Mouse (Mus musculus): ENCODE results near the gene Mpz. TPM values are rescaled to one million over a fixed set of nuclear protein-coding genes. Genes with fewer than 3 reads are reported as not detected.
"Not testable (repeated sequence)": the region's sequence is repeated elsewhere in the genome, so short reads cannot be mapped to it uniquely, and the experiment has no call there.

Mpz gene
- polyA plus RNA-seq, 1 experiment, result 0.28 TPM

DNA sequence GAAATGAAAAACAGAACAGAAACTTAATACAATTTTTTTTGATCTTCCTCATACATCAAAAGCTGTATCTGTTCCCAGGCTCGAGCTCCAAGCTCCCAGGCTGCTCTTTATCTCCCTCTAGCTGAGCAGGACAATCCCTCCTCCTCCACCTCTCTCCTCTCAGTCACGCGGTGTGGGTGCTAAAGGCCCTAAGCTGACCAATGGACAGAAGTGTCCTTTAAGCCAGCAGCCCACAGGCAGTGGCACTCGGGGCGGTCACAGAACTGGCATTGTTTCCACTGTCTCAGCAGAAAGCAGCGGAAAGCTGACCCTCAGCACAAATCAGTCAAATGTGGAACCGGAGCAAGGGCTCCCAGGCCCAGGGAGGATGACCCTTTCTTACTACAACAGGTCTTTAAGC lies 21.3 kb upstream of the Mpz start:
- H3K27me3 ChIP-seq (ENCODE audit: control insufficient read depth, insufficient read depth, low read length), result no peaks in the 10 kb centered on the region
- no peaks in the 10 kb centered on the region for H3K4me1 ChIP-seq (ENCODE audit: control insufficient read depth, insufficient read depth, insufficient read length, low read length)
- peaks cover 46% of the 10 kb centered on the region for H3K36me3 ChIP-seq (ENCODE audit: control insufficient read depth, insufficient read depth, low read length)
- WGBS, result 73% methylated on average over 7 of the region's 7 CpGs
- H3K4me3 ChIP-seq (ENCODE audit: low read depth, low read length), result no peak overlapping the region
- no peak for TF ChIP-seq POLR2A (IDR thresholded peaks at IDR 0.05; ENCODE audit: low read depth, low read length)
- no peak for TF ChIP-seq CTCF (IDR thresholded peaks at IDR 0.05; ENCODE audit: extremely low read depth, insufficient read length, insufficient replicate concordance, low read depth, low read length)
- no peak overlapping the region for H3K27ac ChIP-seq (ENCODE audit: insufficient read depth, low read depth, low read length)

DNA sequence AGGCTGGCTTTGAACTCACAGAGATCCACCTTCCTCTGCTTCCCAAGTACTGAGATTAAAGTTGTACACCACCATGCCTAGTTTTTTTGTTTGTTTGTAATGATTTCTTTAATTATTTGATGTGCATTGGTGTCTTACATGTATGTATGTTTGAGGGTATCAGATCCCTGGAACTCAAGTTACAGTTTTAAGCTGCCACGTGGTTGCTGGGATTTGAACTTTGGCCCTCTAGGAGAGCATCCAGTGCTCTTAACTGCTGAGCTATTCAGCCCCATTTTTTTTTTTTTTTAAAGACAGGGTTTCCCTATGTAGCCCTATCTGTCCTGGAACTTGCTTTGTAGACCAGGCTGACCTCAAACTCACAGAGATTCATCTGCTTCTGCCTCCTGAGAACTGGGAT lies 19.5 kb upstream of the Mpz start:
- TF ChIP-seq CTCF (IDR thresholded peaks at IDR 0.05; ENCODE audit: extremely low read depth, insufficient read length, insufficient replicate concordance, low read depth, low read length) (no peak), POLR2A (IDR thresholded peaks at IDR 0.05; ENCODE audit: low read depth, low read length) (no peak)
- WGBS, result 43% methylated on average over 1 of the region's 1 CpGs
- H3K4me3 ChIP-seq (ENCODE audit: low read depth, low read length), result no peak overlapping the region
- no peaks in the 10 kb centered on the region for H3K4me1 ChIP-seq (ENCODE audit: control insufficient read depth, insufficient read depth, insufficient read length, low read length)
- peaks cover 61% of the 10 kb centered on the region for H3K36me3 ChIP-seq (ENCODE audit: control insufficient read depth, insufficient read depth, low read length)
- no peaks in the 10 kb centered on the region for H3K27me3 ChIP-seq (ENCODE audit: control insufficient read depth, insufficient read depth, low read length)
- H3K27ac ChIP-seq (ENCODE audit: insufficient read depth, low read depth, low read length), result no peak overlapping the region

DNA sequence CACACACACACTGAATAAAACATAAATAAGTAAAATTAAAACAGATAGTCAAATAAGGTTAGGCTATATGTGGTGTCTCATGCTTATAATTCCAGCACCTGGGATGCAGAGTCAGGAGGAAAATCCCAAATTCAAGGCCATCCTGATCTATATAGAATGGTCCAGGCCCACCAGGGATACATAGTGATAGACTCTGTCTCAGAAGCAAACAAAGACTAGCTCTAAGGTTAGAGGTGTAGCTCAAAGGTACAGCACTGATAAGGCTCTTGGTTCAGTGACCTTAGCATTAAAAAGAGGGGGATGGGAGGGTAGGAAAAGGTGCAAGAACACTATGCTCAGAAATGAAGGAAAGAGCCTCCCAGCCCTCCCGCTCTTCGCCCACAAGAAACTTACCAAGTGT lies 14.9 kb upstream of the Mpz start:
- 90% methylated on average over 2 of the region's 2 CpGs for WGBS
- H3K4me1 ChIP-seq (ENCODE audit: control insufficient read depth, insufficient read depth, insufficient read length, low read length), result no peaks in the 10 kb centered on the region
- peaks cover 62% of the 10 kb centered on the region for H3K36me3 ChIP-seq (ENCODE audit: control insufficient read depth, insufficient read depth, low read length)

DNA sequence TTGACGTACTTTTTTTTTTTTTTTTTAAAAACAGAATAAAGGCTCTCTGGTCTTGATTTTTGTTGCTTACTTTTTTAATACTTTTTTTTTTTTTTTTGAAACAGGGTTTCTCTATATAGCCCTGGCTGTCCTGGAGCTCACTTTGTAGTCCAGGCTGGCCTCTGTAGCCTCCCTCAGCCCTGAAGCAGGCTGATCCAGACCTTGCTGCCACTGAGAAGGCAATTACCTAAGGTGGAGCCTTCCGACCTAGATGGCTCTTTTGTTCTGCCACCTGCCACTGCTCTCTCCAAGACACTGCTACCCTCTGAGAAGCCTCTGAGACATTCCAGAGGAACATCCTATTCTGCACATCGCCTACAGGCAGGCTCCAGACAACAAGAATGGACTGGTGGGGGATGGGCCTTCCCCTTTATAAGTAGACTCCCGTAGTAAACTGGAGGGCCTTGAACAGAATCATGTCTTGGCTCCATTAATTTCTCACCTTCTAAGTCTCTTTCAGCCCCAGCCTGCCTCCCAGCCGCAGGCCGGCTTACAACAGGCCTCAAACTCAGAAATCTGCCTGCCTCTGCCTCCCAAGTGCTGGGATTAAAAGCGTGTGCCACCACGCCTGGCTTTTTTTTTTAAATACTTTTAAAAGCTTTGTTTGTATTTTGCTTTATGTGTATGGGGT lies 12.9 kb upstream of the Mpz start:
- WGBS, result 92% methylated on average over 8 of the region's 8 CpGs
- H3K4me3 ChIP-seq (ENCODE audit: low read depth, low read length); H3K4me1 ChIP-seq (ENCODE audit: control insufficient read depth, insufficient read depth, insufficient read length, low read length); H3K27me3 ChIP-seq (ENCODE audit: control insufficient read depth, insufficient read depth, low read length); H3K27ac ChIP-seq (ENCODE audit: insufficient read depth, low read depth, low read length): not testable (repeated sequence)
- H3K36me3 ChIP-seq (ENCODE audit: control insufficient read depth, insufficient read depth, low read length), result peaks cover 68% of the 10 kb centered on the region

More for the DNA sequence above, 14.9 kb upstream of the Mpz start:
- H3K27ac ChIP-seq (ENCODE audit: insufficient read depth, low read depth, low read length), result no peak overlapping the region
- TF ChIP-seq POLR2A (IDR thresholded peaks at IDR 0.05; ENCODE audit: low read depth, low read length) (no peak), CTCF (IDR thresholded peaks at IDR 0.05; ENCODE audit: extremely low read depth, insufficient read length, insufficient replicate concordance, low read depth, low read length) (no peak)
- H3K27me3 ChIP-seq (ENCODE audit: control insufficient read depth, insufficient read depth, low read length), result no peaks in the 10 kb centered on the region
- H3K4me3 ChIP-seq (ENCODE audit: low read depth, low read length), result no peak overlapping the region

DNA sequence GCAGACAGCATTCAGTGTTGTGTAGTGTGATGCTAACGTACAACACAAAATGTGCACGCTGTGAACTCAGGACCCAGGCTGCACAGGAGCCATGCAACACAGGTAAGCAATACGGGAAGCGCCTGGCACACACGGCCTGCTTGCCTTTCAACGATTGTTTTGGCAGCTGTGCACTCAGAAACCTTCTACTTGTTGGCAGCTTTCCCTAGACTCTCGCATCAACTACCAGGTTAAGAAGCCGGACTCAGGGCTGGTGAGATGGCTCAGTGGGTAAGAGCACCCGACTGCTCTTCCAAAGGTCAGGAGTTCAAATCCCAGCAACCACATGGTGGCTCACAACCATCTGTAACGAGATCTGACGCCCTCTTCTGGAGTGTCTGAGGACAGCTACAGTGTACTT lies 7.5 kb upstream of the Mpz start:
- H3K4me1 ChIP-seq (ENCODE audit: control insufficient read depth, insufficient read depth, insufficient read length, low read length); H3K27me3 ChIP-seq (ENCODE audit: control insufficient read depth, insufficient read depth, low read length); H3K4me3 ChIP-seq (ENCODE audit: low read depth, low read length); H3K27ac ChIP-seq (ENCODE audit: insufficient read depth, low read depth, low read length): not testable (repeated sequence)
- peaks cover 53% of the 10 kb centered on the region for H3K36me3 ChIP-seq (ENCODE audit: control insufficient read depth, insufficient read depth, low read length)
- WGBS, result 52% methylated on average over 11 of the region's 11 CpGs

DNA sequence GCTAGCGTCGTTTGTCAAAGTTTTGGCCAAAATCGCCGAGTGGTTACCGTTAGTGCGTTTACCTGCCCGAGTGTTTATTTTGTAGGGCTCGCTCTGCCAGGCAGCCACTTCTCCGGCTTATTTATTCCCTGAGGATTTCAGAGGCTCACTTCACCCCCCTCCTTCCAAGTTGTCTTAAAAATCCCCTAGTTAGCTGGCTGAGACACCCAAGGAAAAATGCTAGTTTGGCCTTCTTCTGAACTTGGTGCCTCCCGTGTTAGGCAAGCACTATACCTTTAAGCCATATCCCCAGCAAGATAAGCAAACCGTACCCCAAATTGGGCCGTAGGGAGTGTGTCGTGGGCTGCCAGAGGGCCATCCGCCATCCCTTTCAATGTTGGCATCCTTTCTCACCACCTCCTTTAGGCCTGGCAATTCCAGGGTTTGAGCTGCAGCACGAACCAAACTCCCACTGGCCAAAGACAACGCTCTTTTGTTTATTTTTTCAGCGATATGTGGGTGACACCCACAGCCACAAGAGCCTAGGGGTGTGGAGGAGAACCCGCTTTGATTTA lies 404 bp downstream of the Mpz start:
- H3K4me3 ChIP-seq (ENCODE audit: low read depth, low read length), result peak overlapping the region; percentile 96
- H3K36me3 ChIP-seq (ENCODE audit: control insufficient read depth, insufficient read depth, low read length), result peaks cover 2% of the 10 kb centered on the region; the same call in 1 of the 2 replicates
- peaks cover 4% of the 10 kb centered on the region; the same call in 1 of the 2 replicates for H3K4me1 ChIP-seq (ENCODE audit: control insufficient read depth, insufficient read depth, insufficient read length, low read length)
- TF ChIP-seq CTCF (IDR thresholded peaks at IDR 0.05; ENCODE audit: extremely low read depth, insufficient read length, insufficient replicate concordance, low read depth, low read length), result no peak
- H3K27me3 ChIP-seq (ENCODE audit: control insufficient read depth, insufficient read depth, low read length), result no peaks in the 10 kb centered on the region
- 0 out of 2 replicates have a peak overlapping the region, but pooled peaks have one; percentile 6 for H3K27ac ChIP-seq (ENCODE audit: insufficient read depth, low read depth, low read length)
- WGBS, result 10% methylated on average over 18 of the region's 18 CpGs

DNA sequence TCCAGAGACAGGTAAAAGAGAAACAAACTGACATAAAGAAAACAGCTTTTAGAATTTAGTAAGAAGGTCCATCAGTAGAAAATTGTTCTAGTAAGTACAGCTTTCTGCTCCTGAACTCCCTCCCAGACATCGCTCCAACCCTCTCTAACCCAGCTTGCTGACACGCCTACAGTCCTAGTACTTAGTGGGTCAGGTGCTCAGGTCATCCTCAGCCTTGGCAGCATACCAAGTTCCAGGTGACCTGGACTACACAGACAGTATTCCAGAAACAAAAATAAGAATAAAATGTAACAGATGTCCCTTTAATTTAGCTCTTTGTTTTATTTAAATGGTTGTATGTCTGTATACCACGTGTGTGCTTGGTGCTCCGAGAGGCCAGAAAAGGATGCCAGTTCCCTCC lies 1.5 kb downstream of the Mpz start:
- Histone ChIP-seq H3K27ac (ENCODE audit: insufficient read depth, low read depth, low read length) (no peak overlapping the region), H3K4me3 (ENCODE audit: low read depth, low read length) (no peak overlapping the region), H3K4me1 (ENCODE audit: control insufficient read depth, insufficient read depth, insufficient read length, low read length) (peaks cover 4% of the 10 kb centered on the region; the same call in 1 of the 2 replicates), H3K27me3 (ENCODE audit: control insufficient read depth, insufficient read depth, low read length) (0 out of 2 replicates have a peak, but pooled peaks cover 3% of the 10 kb centered on the region), H3K36me3 (ENCODE audit: control insufficient read depth, insufficient read depth, low read length) (no peaks in the 10 kb centered on the region)
- WGBS, result 74% methylated on average over 4 of the region's 4 CpGs
- no peak for TF ChIP-seq CTCF (IDR thresholded peaks at IDR 0.05; ENCODE audit: extremely low read depth, insufficient read length, insufficient replicate concordance, low read depth, low read length)
- TF ChIP-seq POLR2A (IDR thresholded peaks at IDR 0.05; ENCODE audit: low read depth, low read length), result no peak
